16 mouse cellular contexts compared by ENCODE assay signal in genomic region chr9:47605628-47606027, GRCm38 (mm10).
A peak's percentile ranks its signal among the peaks of the same experiment; 100 is the strongest.
DNase-seq lines count a peak whose midpoint lies in the region; ATAC-seq and TF ChIP-seq lines count a peak whose summit lies in the region.
"Had no signal": no experiment of that assay in that cellular context is flagged by ENCODE, and none has a peak within 500 bp of the region (broad histone marks: within the 10 kb centered on the region; RNA-seq: fewer than 3 reads in every experiment).

No protein-coding gene starts in this region.

- H3K36me3 ChIP-seq in hindbrain, postnatal 0 days (ENCODE audit: insufficient read depth, low read length), result no peaks in the 10 kb centered on the region
- H3K36me3 ChIP-seq in hindbrain, embryonic 11.5 days (ENCODE audit: control insufficient read depth, insufficient read depth, low read length), result no peaks in the 10 kb centered on the region
- no peaks in the 10 kb centered on the region for H3K36me3 ChIP-seq in lung, embryonic 14.5 days (ENCODE audit: insufficient read depth)
- H3K36me3 ChIP-seq: embryonic facial prominence, embryonic 10.5 days; heart, embryonic 12.5 days; hindbrain, embryonic 10.5 days; hindbrain, embryonic 15.5 days had no signal

- DNase-seq in cerebellum, postnatal 10 days, result peak; percentile 20 to 53
- DNase-seq in cerebellum, postnatal 25 days, result no peak
- DNase-seq in hindbrain, postnatal 0 days (ENCODE audit: low spot score), result peak; percentile 57
- DNase-seq in hindbrain, embryonic 11.5 days (ENCODE audit: low spot score), result no peak
- peak; percentile 70 for DNase-seq in lung, embryonic 14.5 days
- no peak for DNase-seq in lung, postnatal 14 days
- peak; percentile 85 for DNase-seq in brain, embryonic 14.5 days (ENCODE audit: low read depth)
- DNase-seq in kidney, postnatal 14 days, result no peak
- DNase-seq: adrenal gland, postnatal 10 days; gastrocnemius, postnatal 14 days had no signal

- no peak for TF ChIP-seq POLR2A in brain, embryonic 14.5 days (IDR thresholded peaks at IDR 0.05; ENCODE audit: borderline replicate concordance, extremely low read depth, insufficient read depth, insufficient read length, poor library complexity, severe bottlenecking)

- 64% methylated on average over 5 of the region's 5 CpGs for WGBS in hindbrain, postnatal 0 days
- 88% methylated on average over 5 of the region's 5 CpGs for WGBS in hindbrain, embryonic 11.5 days
- WGBS in lung, embryonic 14.5 days, result 58% methylated on average over 5 of the region's 5 CpGs

- no peaks in the 10 kb centered on the region for H3K27me3 ChIP-seq in hindbrain, postnatal 0 days (ENCODE audit: insufficient read depth, low read length)
- H3K27me3 ChIP-seq in hindbrain, embryonic 11.5 days (ENCODE audit: control insufficient read depth, insufficient read depth, low read length), result no peaks in the 10 kb centered on the region
- H3K27me3 ChIP-seq in lung, embryonic 14.5 days (ENCODE audit: insufficient read depth, low read length), result no peaks in the 10 kb centered on the region
- H3K27me3 ChIP-seq: heart, embryonic 12.5 days; hindbrain, embryonic 15.5 days had no signal

- TF ChIP-seq CTCF in hindbrain, postnatal 0 days (IDR thresholded peaks at IDR 0.05; ENCODE audit: low read depth), result no peak
- TF ChIP-seq CTCF in lung, embryonic 14.5 days (IDR thresholded peaks at IDR 0.05; ENCODE audit: low read depth), result no peak
- no peak for TF ChIP-seq CTCF in brain, embryonic 14.5 days (IDR thresholded peaks at IDR 0.05; ENCODE audit: borderline replicate concordance, extremely low read depth, insufficient read depth, insufficient read length)

- no peak for ATAC-seq in hindbrain, postnatal 0 days
- no peak for ATAC-seq in hindbrain, embryonic 11.5 days (ENCODE audit: low FRiP score)
- no peak for ATAC-seq in lung, embryonic 14.5 days (ENCODE audit: insufficient read depth)
- ATAC-seq: inflammation-experienced regulatory T-cells, adult 6 months; intestine, postnatal 0 days had no signal

- H3K4me2 ChIP-seq in hindbrain, postnatal 0 days (ENCODE audit: low read depth, low read length), result no peak overlapping the region
- no peak overlapping the region for H3K4me2 ChIP-seq in hindbrain, embryonic 11.5 days (replicated peaks; ENCODE audit: low read depth, low read length)
- no peak overlapping the region for H3K4me2 ChIP-seq in lung, embryonic 14.5 days
- H3K4me2 ChIP-seq: heart, embryonic 12.5 days; hindbrain, embryonic 15.5 days had no signal

- no peak overlapping the region for H3K27ac ChIP-seq in hindbrain, postnatal 0 days
- no peak overlapping the region for H3K27ac ChIP-seq in hindbrain, embryonic 11.5 days (ENCODE audit: low read depth, low read length)
- no peak overlapping the region for H3K27ac ChIP-seq in lung, embryonic 14.5 days (ENCODE audit: low read depth)
- H3K27ac ChIP-seq: embryonic facial prominence, embryonic 10.5 days; hindbrain, embryonic 10.5 days; hindbrain, embryonic 15.5 days had no signal

- H3K4me1 ChIP-seq in hindbrain, postnatal 0 days (ENCODE audit: insufficient read depth, low read length), result peaks cover 7% of the 10 kb centered on the region; the same call in 1 of the 2 replicates
- no peaks in the 10 kb centered on the region for H3K4me1 ChIP-seq in hindbrain, embryonic 11.5 days (replicated peaks; ENCODE audit: control insufficient read depth, insufficient read depth, low read length)
- H3K4me1 ChIP-seq in lung, embryonic 14.5 days (ENCODE audit: insufficient read depth), result 0 out of 2 replicates have a peak, but pooled peaks cover 6% of the 10 kb centered on the region

- no peak overlapping the region for H3K9ac ChIP-seq in hindbrain, postnatal 0 days (replicated peaks; ENCODE audit: low read length)
- no peak overlapping the region for H3K9ac ChIP-seq in hindbrain, embryonic 11.5 days (ENCODE audit: low read depth, low read length)
- no peak overlapping the region for H3K9ac ChIP-seq in lung, embryonic 14.5 days
- H3K9ac ChIP-seq: heart, embryonic 12.5 days; hindbrain, embryonic 15.5 days had no signal

- no peak overlapping the region for H3K4me3 ChIP-seq in hindbrain, postnatal 0 days (ENCODE audit: low read length)
- no peak overlapping the region for H3K4me3 ChIP-seq in hindbrain, embryonic 11.5 days (ENCODE audit: low read depth, low read length)
- H3K4me3 ChIP-seq in lung, embryonic 14.5 days (ENCODE audit: low read depth, low read length), result no peak overlapping the region
- H3K4me3 ChIP-seq: embryonic facial prominence, embryonic 10.5 days; heart, embryonic 12.5 days; hindbrain, embryonic 10.5 days; hindbrain, embryonic 15.5 days had no signal

- no peaks in the 10 kb centered on the region for H3K9me3 ChIP-seq in hindbrain, postnatal 0 days (ENCODE audit: low read length)
- H3K9me3 ChIP-seq in hindbrain, embryonic 11.5 days (ENCODE audit: control insufficient read depth, low read length), result no peaks in the 10 kb centered on the region
- no peaks in the 10 kb centered on the region for H3K9me3 ChIP-seq in lung, embryonic 14.5 days (ENCODE audit: low read depth, low read length)
- H3K9me3 ChIP-seq: embryonic facial prominence, embryonic 10.5 days; heart, embryonic 12.5 days; hindbrain, embryonic 10.5 days; hindbrain, embryonic 15.5 days had no signal

Comparison
In these comparisons a context has a peak if more than half of its experiments do, and no peak if none do; other contexts are left out.
1. DNase-seq: peak in cerebellum, postnatal 10 days (2 of 2), hindbrain, postnatal 0 days (single experiment), lung, embryonic 14.5 days (single experiment) and brain, embryonic 14.5 days (single experiment); none in cerebellum, postnatal 25 days (0 of 2), hindbrain, embryonic 11.5 days (single experiment), lung, postnatal 14 days (single experiment) and kidney, postnatal 14 days (single experiment).